Mouse (Mus musculus) C2C12 (cell line): ENCODE measurements around the gene Tmem258.

Source experiments
- CEBPB ChIP-seq: IDR thresholded peaks from one replicate; pipeline ENCODE4 v1.6.1; 2011; ENCODE audit warnings: low read depth, mild to moderate bottlenecking, control low read depth, moderate library complexity
- CTCF ChIP-seq: IDR thresholded peaks from one replicate; pipeline ENCODE4 v1.5.1; 2011; ENCODE audit not compliant: control insufficient read depth, insufficient read depth, insufficient read length
- FOSL1 ChIP-seq: IDR thresholded peaks from one replicate; pipeline ENCODE4 v1.8.0; 2011; ENCODE audit warnings: mild to moderate bottlenecking, low read length; ENCODE audit not compliant: poor library complexity, insufficient read depth, severe bottlenecking
- MAX ChIP-seq: IDR thresholded peaks from one replicate; pipeline ENCODE4 v1.6.1; 2011; ENCODE audit warnings: mild to moderate bottlenecking, control low read depth
- MYOD1 ChIP-seq: IDR thresholded peaks from one replicate; pipeline ENCODE4 v1.6.1; 2011; ENCODE audit warnings: low read depth; ENCODE audit not compliant: control insufficient read depth, insufficient read length
- MYOG ChIP-seq: IDR thresholded peaks from one replicate; pipeline ENCODE4 v1.6.1; 2011; ENCODE audit not compliant: control insufficient read depth, insufficient read length; ENCODE audit errors: extremely low read depth
- USF1 ChIP-seq: IDR thresholded peaks from one replicate; pipeline ENCODE4 v1.6.1; 2011; ENCODE audit warnings: low read depth, mild to moderate bottlenecking, control low read depth, moderate library complexity

GRCm38 (mm10) chr19:10171846-10172245 is 32.0 kb upstream of the Tmem258 start:
- TF ChIP-seq CTCF (no peak), MYOG (no peak), MAX (no peak), FOSL1 (no peak), USF1 (no peak), MYOD1 (peak; percentile 23), CEBPB (no peak)
